Mouse (Mus musculus) CH12.LX (cell line): Measurements from ENCODE around the gene Diexf.

Experiments used
- CTCF ChIP-seq, 2 experiments: IDR thresholded peaks in 1 of 2; conservative IDR thresholded peaks in 1 of 2; 2 replicates each; pipeline ENCODE4 v1.5.1; 2011 to 2012; ENCODE audit warnings: low read depth in 2 of 2, low read length in 2 of 2, improper control_type of control experiment in 1 of 2, inconsistent platforms in 1 of 2, mild to moderate bottlenecking in 1 of 2, moderate library complexity in 1 of 2
- MAX ChIP-seq: IDR thresholded peaks from 2 replicates; pipeline ENCODE4 v1.6.1; 2011; ENCODE audit warnings: low read length, improper control_type of control experiment
- MAZ ChIP-seq: IDR thresholded peaks from 2 replicates; pipeline ENCODE4 v1.6.1; 2012; ENCODE audit warnings: low read depth, mild to moderate bottlenecking, inconsistent platforms, low read length, improper control_type of control experiment, moderate library complexity
- MXI1 ChIP-seq: IDR thresholded peaks from 2 replicates; pipeline ENCODE4 v1.6.1; 2011; ENCODE audit warnings: mild to moderate bottlenecking, low read depth, low read length, improper control_type of control experiment

DNA sequence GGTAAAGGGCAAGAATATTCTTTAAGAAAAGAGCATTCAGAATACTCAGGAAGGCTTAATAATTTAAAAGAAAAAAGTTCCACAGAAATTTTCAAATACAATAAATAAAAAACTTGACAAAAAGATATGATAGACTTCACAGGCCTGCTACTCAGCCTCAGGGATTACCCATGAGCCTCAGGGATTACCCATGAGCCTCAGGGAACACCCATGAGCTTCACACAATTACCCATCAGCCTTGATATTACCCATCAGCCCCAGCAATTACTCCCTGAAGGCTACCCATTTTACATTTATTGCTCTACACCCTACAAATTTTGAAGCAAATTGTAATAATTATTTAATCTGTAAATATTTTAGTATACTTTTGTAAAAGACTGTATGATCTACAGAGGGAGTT, 2.3 kb upstream of the Diexf start:
- no peak for TF ChIP-seq MXI1
- TF ChIP-seq MAX: no peak
- TF ChIP-seq CTCF (conservative IDR thresholded peaks at IDR 0.05 in 1 of 2, IDR thresholded peaks at IDR 0.05 in 1 of 2; ENCODE audit: low read depth in 2 of 2, low read length in 2 of 2): no peak
- TF ChIP-seq MAZ: no peak
